Mouse (Mus musculus) hindbrain, embryonic 15.5 days (tissue): Measurements from ENCODE around the gene Notch3. TPM values are rescaled to one million over a fixed set of nuclear protein-coding genes. Genes with fewer than 3 reads are reported as not detected.
"Not testable (repeated sequence)": the region's sequence is repeated elsewhere in the genome, so short reads cannot be mapped to it uniquely, and the experiment has no call there.

ENCODE experiments used
- ATAC-seq: fragments of 200-750 bp; cut with Nextera tagmentation; 2 replicates; pipeline ENCODE4 v1.8.0; 2017; ENCODE audit warnings: low read depth, moderate number of reproducible peaks, moderate TSS enrichment; ENCODE audit not compliant: low FRiP score
- H3K27ac ChIP-seq: fragments of 300-500 bp; sonication (generic); replicated peaks from 2 replicates; pipeline ENCODE4 v1.5.1; 2015; ENCODE audit warnings: mild to moderate bottlenecking, inconsistent platforms
- H3K27me3 ChIP-seq: fragments of 300-500 bp; sonication (generic); 2 replicates; pipeline ENCODE4 v1.6.1; 2015; ENCODE audit warnings: control low read depth, inconsistent platforms
- H3K36me3 ChIP-seq: fragments of 300-500 bp; sonication (generic); 2 replicates; pipeline ENCODE4 v1.6.1; 2015; ENCODE audit warnings: control low read depth, inconsistent platforms
- H3K4me1 ChIP-seq: fragments of 300-500 bp; sonication (generic); replicated peaks from 2 replicates; pipeline ENCODE4 v1.6.1; 2015; ENCODE audit warnings: control low read depth, inconsistent platforms
- H3K4me2 ChIP-seq: fragments of 300-500 bp; sonication (generic); 2 replicates; pipeline ENCODE4 v1.6.1; 2015; ENCODE audit warnings: moderate library complexity, mild to moderate bottlenecking, inconsistent platforms
- H3K4me3 ChIP-seq: fragments of 300-500 bp; sonication (generic); 2 replicates; pipeline ENCODE4 v1.5.1; 2015; ENCODE audit warnings: mild to moderate bottlenecking, inconsistent platforms
- H3K9ac ChIP-seq: fragments of 300-500 bp; sonication (generic); 2 replicates; pipeline ENCODE4 v1.6.1; 2015; ENCODE audit warnings: inconsistent platforms
- H3K9me3 ChIP-seq: fragments of 300-500 bp; sonication (generic); 2 replicates; pipeline ENCODE4 v1.6.1; 2016; ENCODE audit warnings: control low read depth, inconsistent platforms
- WGBS: fragments of 180-500 bp; shearing (Covaris S2); methylation state at CpG from one replicate; pipeline ENCODE4 v1.1.7; 2015; 5-methylcytosine and 5-hydroxymethylcytosine counted together
- polyA plus RNA-seq: library from polyadenylated mRNA; unstranded; fragments of >200 nt; fragmentation: Nextera tagmentation; extraction: Ambion mirVana; gene quantifications from 2 replicates; pipeline ENCODE4 v1.2.1, GENCODE M21; 2015

Notch3 gene
- polyA plus RNA-seq, 1 experiment from 2014 or later, result 10.5 TPM

DNA sequence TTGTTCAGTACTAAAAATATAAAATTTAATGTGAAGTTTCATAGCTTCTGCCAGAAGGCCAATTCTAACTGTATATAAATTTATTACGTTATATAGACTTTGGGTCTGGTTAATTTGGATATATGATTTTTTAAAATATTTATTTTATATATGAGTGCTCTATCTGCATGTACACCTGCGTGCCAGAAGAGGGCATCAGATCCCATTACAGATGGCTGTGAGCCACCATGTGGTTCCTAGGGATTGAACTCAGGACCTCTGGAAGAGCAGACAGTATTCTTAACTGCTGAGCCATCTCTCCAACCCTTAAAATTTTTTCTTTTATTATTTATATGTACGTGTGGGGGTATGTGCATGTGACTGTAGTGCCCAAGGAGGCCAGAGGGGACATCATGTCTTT is 41.2 kb downstream of the Notch3 start:
- Histone ChIP-seq H3K9ac (no peak overlapping the region), H3K36me3 (no peaks in the 10 kb centered on the region; the same call in 1 of the 2 replicates), H3K27me3 (no peaks in the 10 kb centered on the region), H3K4me3 (no peak overlapping the region), H3K4me2 (no peak overlapping the region), H3K4me1 (no peaks in the 10 kb centered on the region), H3K9me3 (no peaks in the 10 kb centered on the region), H3K27ac (no peak overlapping the region)
- WGBS, result 87% methylated on average over 3 of the region's 3 CpGs
- ATAC-seq, result no peak

GRCm38 (mm10) chr17:32123545-32123944 is 43.1 kb downstream of the Notch3 start:
- Histone ChIP-seq H3K4me1 (peaks cover 8% of the 10 kb centered on the region), H3K9me3 (no peaks in the 10 kb centered on the region), H3K4me2 (no peak overlapping the region), H3K27ac (no peak overlapping the region), H3K4me3 (no peak overlapping the region), H3K27me3 (no peaks in the 10 kb centered on the region), H3K9ac (no peak overlapping the region), H3K36me3 (no peaks in the 10 kb centered on the region; the same call in 1 of the 2 replicates)
- ATAC-seq, result no peak
- 90% methylated on average over 4 of the region's 4 CpGs for WGBS

DNA sequence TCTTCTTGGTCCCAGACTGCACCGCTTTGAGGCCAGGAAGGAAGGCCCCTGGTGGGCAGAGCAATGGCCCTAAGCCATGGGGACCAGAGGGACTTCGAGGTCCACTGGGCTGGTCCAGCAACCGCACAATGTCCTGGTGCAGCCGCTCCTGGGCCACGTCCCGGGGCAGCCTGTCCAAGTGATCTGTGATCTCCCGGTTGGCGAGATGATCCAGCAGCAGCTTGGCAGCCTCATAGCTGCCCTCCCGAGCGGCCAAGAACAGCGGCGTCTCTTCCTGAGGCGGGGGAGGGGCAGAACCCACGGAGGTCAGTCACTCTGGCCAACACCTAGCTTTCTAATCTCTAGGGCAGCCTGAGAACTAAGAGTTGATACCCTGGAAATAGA is 44.1 kb downstream of the Notch3 start:
- WGBS, result 82% methylated on average over 14 of the region's 14 CpGs
- no peaks in the 10 kb centered on the region for H3K27me3 ChIP-seq
- H3K36me3 ChIP-seq, result no peaks in the 10 kb centered on the region; the same call in 1 of the 2 replicates
- no peak overlapping the region for H3K4me3 ChIP-seq
- H3K27ac ChIP-seq, result no peak overlapping the region
- no peak overlapping the region for H3K9ac ChIP-seq
- no peak overlapping the region for H3K4me2 ChIP-seq
- H3K9me3 ChIP-seq, result no peaks in the 10 kb centered on the region
- ATAC-seq, result no peak
- H3K4me1 ChIP-seq, result peaks cover 18% of the 10 kb centered on the region

DNA sequence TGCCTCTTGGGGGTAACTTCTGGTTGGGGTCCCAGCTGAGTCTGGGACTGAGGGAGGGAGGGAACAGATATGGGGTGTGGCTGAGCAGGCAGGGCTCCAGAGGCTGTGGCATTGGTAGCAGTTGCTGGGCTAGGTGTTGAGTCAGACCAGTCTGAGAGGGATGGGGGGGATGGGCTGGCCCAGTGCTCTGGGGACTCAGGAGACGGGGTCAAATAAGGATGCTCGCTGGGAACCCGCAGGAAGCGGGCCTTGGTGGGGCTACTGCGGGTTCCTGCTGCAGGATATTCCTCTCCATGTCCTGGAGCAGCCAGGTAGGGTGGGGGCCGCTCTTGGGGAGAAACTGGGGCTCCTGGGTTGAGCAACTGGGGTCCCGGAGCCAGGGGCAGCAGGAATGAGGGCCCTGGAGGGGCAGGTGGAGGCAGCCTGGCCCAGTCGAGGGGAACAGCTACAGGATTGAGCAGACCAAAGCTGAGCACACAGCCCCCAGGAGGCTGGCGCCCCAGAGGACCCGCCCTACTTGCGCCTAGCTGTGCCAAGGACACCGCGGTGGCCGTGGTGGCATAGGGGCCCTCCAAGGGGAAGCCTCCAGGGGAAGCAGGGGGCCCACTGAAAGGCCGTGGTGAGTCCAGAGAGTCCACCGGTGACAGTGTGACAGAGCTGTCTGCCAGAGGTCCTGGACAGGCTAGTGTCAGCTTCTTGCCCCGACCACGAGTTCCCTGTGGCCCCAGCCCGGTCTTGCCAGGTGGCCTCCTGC is 44.6 kb downstream of the Notch3 start:
- Histone ChIP-seq H3K27me3 (no peaks in the 10 kb centered on the region), H3K9me3 (no peaks in the 10 kb centered on the region), H3K36me3 (no peaks in the 10 kb centered on the region), H3K27ac (no peak overlapping the region), H3K9ac (no peak overlapping the region), H3K4me2 (no peak overlapping the region), H3K4me3 (no peak overlapping the region), H3K4me1 (peaks cover 23% of the 10 kb centered on the region)
- whole genome bisulfite sequencing, result 83% methylated on average over 19 of the region's 19 CpGs
- ATAC-seq, result no peak

DNA sequence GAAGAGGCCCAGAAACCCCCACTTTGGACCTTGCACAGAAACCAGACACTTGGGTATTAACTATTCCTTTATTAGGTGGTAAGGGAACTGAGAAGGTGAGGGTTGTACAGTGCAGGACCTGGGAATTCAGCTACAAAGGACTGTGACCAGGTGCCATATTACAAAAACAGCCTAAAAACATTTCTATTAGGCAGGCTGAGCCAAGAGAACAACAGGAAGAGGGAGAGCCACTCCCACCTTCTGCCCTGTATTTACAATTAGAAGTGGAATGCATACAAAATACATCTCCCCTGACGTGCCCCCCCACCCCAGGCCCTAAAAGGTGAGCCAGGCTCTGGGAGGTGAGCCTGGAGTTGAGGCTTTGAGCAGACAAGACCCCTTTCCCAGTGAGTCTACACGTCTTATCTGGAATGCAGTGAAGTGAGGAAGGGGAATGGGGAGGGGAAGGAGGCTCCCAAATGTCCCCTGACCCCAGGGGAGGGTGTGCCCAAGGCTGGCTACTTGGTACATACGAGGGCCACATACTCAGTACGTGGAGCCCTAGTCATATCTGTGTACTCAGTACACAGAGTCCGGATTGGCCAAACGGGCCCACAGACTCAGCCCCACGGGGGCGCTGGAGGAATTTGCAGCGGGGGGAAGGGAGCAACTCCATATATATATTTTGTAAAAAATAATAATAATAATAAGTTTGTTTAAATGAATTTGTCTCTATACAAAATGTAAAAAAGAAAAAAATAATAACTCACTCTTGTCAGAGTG is 45.7 kb downstream of the Notch3 start:
- no peak for ATAC-seq
- WGBS, result 83% methylated on average over 9 of the region's 9 CpGs
- Histone ChIP-seq H3K4me1 (peaks cover 24% of the 10 kb centered on the region), H3K27ac (no peak overlapping the region), H3K9me3 (no peaks in the 10 kb centered on the region), H3K4me2 (no peak overlapping the region), H3K9ac (no peak overlapping the region), H3K4me3 (no peak overlapping the region), H3K36me3 (no peaks in the 10 kb centered on the region), H3K27me3 (no peaks in the 10 kb centered on the region)

- Histone ChIP-seq H3K4me2 (no peak overlapping the region), H3K36me3 (no peaks in the 10 kb centered on the region), H3K9me3 (no peaks in the 10 kb centered on the region), H3K27ac (peak overlapping the region; percentile 26; the same call in 1 of the 2 replicates), H3K4me3 (no peak overlapping the region), H3K27me3 (no peaks in the 10 kb centered on the region), H3K9ac (no peak overlapping the region), H3K4me1 (peaks cover 34% of the 10 kb centered on the region)
- WGBS, result 51% methylated on average over 16 of the region's 16 CpGs
- no peak for ATAC-seq
Observed at GRCm38 (mm10) chr17:32119196-32119595, 47.5 kb downstream of the Notch3 start.

- WGBS, result 15% methylated on average over 3 of the region's 3 CpGs
- H3K4me3 ChIP-seq, result no peak overlapping the region; the same call in 1 of the 2 replicates
- no peaks in the 10 kb centered on the region for H3K36me3 ChIP-seq
- H3K4me2 ChIP-seq, result peak overlapping the region; percentile 49
- H3K27me3 ChIP-seq, result no peaks in the 10 kb centered on the region
- H3K9ac ChIP-seq, result no peak overlapping the region
- H3K9me3 ChIP-seq, result no peaks in the 10 kb centered on the region
- peak overlapping the region; percentile 62 for H3K27ac ChIP-seq
- H3K4me1 ChIP-seq, result peaks cover 41% of the 10 kb centered on the region
- ATAC-seq, result no peak
Observed at GRCm38 (mm10) chr17:32118484-32118883, 48.2 kb downstream of the Notch3 start.

DNA sequence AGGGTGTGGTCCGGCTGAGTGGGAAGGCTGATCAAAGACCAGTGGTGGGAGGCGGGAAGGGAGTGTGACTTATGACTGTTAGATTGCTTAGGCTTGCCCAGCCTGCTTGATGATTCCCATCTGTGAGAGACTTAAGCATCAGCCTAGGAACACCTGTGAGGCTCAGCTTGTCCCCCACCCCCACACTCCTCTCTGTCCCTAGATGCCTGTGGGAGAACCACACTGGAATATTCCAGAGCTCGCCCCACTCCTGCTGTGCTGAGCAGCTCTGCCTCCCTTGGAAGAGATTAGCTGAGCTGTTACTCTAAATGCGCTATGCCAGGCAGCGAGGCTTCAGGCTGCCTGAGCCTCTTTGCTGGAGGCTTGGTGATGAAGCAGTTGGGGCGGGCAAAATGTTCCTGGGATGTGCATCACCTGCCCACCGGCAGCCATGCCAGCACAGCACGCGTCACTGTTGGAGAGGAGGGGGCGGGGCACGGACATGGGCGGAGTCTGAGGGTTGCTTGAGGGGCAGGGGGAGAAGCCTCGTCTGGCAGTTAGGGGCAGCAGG is 48.7 kb downstream of the Notch3 start:
- peak overlapping the region; percentile 49 for H3K4me2 ChIP-seq
- ATAC-seq, result peak; percentile 25; the same call in 1 of the 2 replicates
- not testable (repeated sequence) for H3K9me3 ChIP-seq, H3K27me3 ChIP-seq, H3K36me3 ChIP-seq
- peak overlapping the region; percentile 62 for H3K27ac ChIP-seq
- peak overlapping the region; percentile 15; the same call in 1 of the 2 replicates for H3K4me3 ChIP-seq
- H3K9ac ChIP-seq, result 0 out of 2 replicates have a peak overlapping the region, but pooled peaks have one; percentile 26
- peaks cover 46% of the 10 kb centered on the region for H3K4me1 ChIP-seq
- 5% methylated on average over 12 of the region's 13 CpGs for WGBS

GRCm38 (mm10) chr17:32117287-32117871 is 49.3 kb downstream of the Notch3 start:
- peak overlapping the region; percentile 49; the same call in 1 of the 2 replicates for H3K4me2 ChIP-seq
- no peaks in the 10 kb centered on the region for H3K36me3 ChIP-seq
- 0 out of 2 replicates have a peak, but pooled peaks cover 3% of the 10 kb centered on the region for H3K27me3 ChIP-seq
- no peak overlapping the region for H3K4me3 ChIP-seq
- H3K4me1 ChIP-seq, result peaks cover 47% of the 10 kb centered on the region
- no peak overlapping the region for H3K27ac ChIP-seq
- no peak overlapping the region for H3K9ac ChIP-seq
- peak; percentile 13; the same call in 1 of the 2 replicates for ATAC-seq
- no peaks in the 10 kb centered on the region for H3K9me3 ChIP-seq
- 70% methylated on average over 4 of the region's 5 CpGs for WGBS

GRCm38 (mm10) chr17:32116586-32117286 is 49.9 kb downstream of the Notch3 start:
- H3K9me3 ChIP-seq, result no peaks in the 10 kb centered on the region
- no peak for ATAC-seq
- H3K27me3 ChIP-seq, result 0 out of 2 replicates have a peak, but pooled peaks cover 3% of the 10 kb centered on the region
- WGBS, result 85% methylated on average over 6 of the region's 6 CpGs
- no peak overlapping the region for H3K9ac ChIP-seq
- no peak overlapping the region for H3K4me3 ChIP-seq
- H3K4me2 ChIP-seq, result no peak overlapping the region
- peaks cover 47% of the 10 kb centered on the region for H3K4me1 ChIP-seq
- no peaks in the 10 kb centered on the region for H3K36me3 ChIP-seq
- no peak overlapping the region for H3K27ac ChIP-seq

DNA sequence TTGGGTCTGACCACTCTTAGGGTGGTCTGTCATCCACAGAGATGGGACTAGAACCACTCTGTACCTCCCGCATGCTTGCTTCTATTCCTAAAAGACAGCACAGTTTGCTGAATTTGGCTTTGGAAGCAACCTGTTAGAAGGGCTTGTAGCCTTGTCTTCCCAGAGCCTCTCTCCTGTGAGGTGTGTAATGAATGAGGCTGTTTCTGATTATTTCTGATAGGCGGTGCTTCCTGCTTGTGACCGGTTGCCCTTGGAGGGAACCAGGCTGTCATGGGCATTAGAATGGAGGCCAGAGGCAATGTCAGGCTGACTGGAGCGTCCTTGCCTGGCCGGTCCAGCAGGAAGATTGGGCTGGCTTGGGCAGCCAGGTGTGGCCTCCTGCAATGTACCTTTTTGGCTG is 52.2 kb downstream of the Notch3 start:
- Histone ChIP-seq H3K9ac (peak overlapping the region; percentile 59), H3K4me3 (peak overlapping the region; percentile 50), H3K27ac (peak overlapping the region; percentile 23), H3K4me2 (peak overlapping the region; percentile 90), H3K4me1 (peaks cover 44% of the 10 kb centered on the region)
- not testable (repeated sequence) for ATAC-seq, H3K9me3 ChIP-seq, H3K27me3 ChIP-seq, H3K36me3 ChIP-seq
- 55% methylated on average over 5 of the region's 5 CpGs for WGBS
